Mouse (Mus musculus): ENCODE data around the gene Atp5d.

GRCm38 (mm10) chr10:80140666-80141035, 2.2 kb downstream of the Atp5d start, which contains the start of gene Cbarp:
- no peak for TF ChIP-seq CTCF (IDR thresholded peaks at IDR 0.05; ENCODE audit: extremely low read depth, insufficient read length, insufficient replicate concordance, low read depth, low read length)
- TF ChIP-seq POLR2A (IDR thresholded peaks at IDR 0.05; ENCODE audit: low read depth, low read length), result no peak
